Mouse (Mus musculus) embryonic facial prominence, embryonic 15.5 days (tissue): ENCODE measurements around the gene Prrc2a. TPM values are rescaled to one million over a fixed set of nuclear protein-coding genes. Genes with fewer than 3 reads are reported as not detected.

Source experiments
- ATAC-seq: fragments of 200-750 bp; cut with Nextera tagmentation; 2 replicates; pipeline ENCODE4 v1.8.0; 2017; ENCODE audit warnings: low read depth, moderate TSS enrichment; ENCODE audit not compliant: insufficient number of reproducible peaks, low FRiP score, low TSS enrichment
- H3K27ac ChIP-seq: fragments of 300-500 bp; sonication (generic); replicated peaks from 2 replicates; pipeline ENCODE4 v1.5.1; 2015; ENCODE audit warnings: mild to moderate bottlenecking, inconsistent platforms
- H3K27me3 ChIP-seq: fragments of 300-500 bp; sonication (generic); 2 replicates; pipeline ENCODE4 v1.6.1; 2015; ENCODE audit warnings: inconsistent platforms
- H3K36me3 ChIP-seq: fragments of 300-500 bp; sonication (generic); 2 replicates; pipeline ENCODE4 v1.6.1; 2015; ENCODE audit warnings: mild to moderate bottlenecking, inconsistent platforms
- H3K4me1 ChIP-seq: fragments of 300-500 bp; sonication (generic); 2 replicates; pipeline ENCODE4 v1.6.1; 2015; ENCODE audit warnings: inconsistent platforms
- H3K4me2 ChIP-seq: fragments of 300-500 bp; sonication (generic); replicated peaks from 2 replicates; pipeline ENCODE4 v1.6.1; 2015; ENCODE audit warnings: mild to moderate bottlenecking, inconsistent platforms
- H3K4me3 ChIP-seq: fragments of 300-500 bp; sonication (generic); replicated peaks from 2 replicates; pipeline ENCODE4 v1.5.1; 2015; ENCODE audit warnings: mild to moderate bottlenecking, inconsistent platforms
- H3K9ac ChIP-seq: fragments of 300-500 bp; sonication (generic); 2 replicates; pipeline ENCODE4 v1.6.1; 2015; ENCODE audit warnings: inconsistent platforms
- H3K9me3 ChIP-seq: fragments of 300-500 bp; sonication (generic); replicated peaks from 2 replicates; pipeline ENCODE4 v1.6.1; 2016; ENCODE audit warnings: inconsistent platforms
- WGBS: fragments of 180-500 bp; shearing (Covaris S2); methylation state at CpG from one replicate; pipeline ENCODE4 v1.1.7; 2015; 5-methylcytosine and 5-hydroxymethylcytosine counted together
- polyA plus RNA-seq: library from polyadenylated mRNA; unstranded; fragments of >200 nt; fragmentation: Nextera tagmentation; extraction: Ambion mirVana; gene quantifications from 2 replicates; pipeline ENCODE4 v1.2.1, GENCODE M21; 2015

The Prrc2a gene
- polyA plus RNA-seq, 1 experiment from 2014 or later = 198 TPM

DNA sequence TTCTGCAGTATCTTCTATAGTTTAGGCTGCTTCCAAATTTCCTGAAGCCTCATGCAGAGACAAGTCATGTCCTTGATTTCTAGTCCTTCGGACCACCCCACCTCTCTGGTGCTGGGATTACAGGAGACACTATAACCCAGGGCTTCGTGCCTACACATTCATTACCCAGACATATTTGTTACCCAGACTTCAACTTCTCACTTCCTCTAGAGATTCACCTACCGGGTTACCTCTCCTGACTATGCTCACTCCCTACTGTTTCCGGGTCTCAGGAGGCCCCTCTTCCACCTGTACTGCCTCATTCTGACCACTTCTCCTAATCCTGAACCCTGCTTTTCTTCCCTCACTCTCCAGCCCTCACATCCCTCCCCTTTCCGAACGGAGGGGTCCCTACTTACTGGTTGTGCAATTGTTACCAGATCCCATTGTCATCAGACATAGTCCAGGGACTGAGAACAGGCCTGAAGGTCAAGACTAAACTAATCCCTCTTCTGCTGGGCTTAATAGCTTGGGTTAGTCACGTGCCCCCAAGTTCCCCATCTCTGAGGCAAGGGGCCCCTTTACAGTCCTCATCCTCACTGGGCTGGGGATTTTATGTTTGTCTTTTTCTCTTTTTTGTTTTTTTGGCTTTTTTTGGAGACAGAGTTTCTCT is 23.4 kb upstream of the Prrc2a start, which contains the start of gene Lst1:
Gene Lst1 (minus strand): TSS at position 481 of the 652 bp plus-strand sequence.
- peaks cover 13% of the 10 kb centered on the region; the same call in 1 of the 2 replicates for H3K4me1 ChIP-seq
- H3K27ac ChIP-seq = no peak within 1 kb of the TSS
- H3K27me3 ChIP-seq = no peaks in the 10 kb centered on the region
- ATAC-seq = no peak
- H3K9me3 ChIP-seq = no peaks in the 10 kb centered on the region
- H3K36me3 ChIP-seq = no peaks in the 10 kb centered on the region
- no peak within 1 kb of the TSS for H3K4me3 ChIP-seq
- H3K4me2 ChIP-seq = no peak within 1 kb of the TSS
- no peak within 1 kb of the TSS for H3K9ac ChIP-seq
- WGBS = 75% methylated on average over 7 of the region's 7 CpGs

DNA sequence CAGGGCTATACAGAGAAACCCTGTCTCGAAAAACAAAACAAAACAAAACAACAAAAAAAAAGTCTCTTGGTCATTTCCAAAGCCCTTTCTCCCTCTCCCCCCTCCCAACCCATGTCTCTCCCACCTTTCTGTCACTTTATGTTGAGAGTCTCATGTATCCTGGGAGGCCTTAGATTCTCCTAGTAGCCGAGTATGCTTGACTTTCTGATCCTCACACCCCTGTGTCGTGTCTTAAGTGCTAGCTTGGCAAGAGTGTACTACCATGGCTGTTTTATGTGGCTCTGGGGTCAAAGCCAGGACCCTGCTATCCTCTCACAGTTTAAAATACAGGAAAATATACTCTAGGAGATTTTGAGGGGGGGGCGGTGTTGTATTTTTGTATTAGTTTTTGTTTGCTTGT is 22.6 kb upstream of the Prrc2a start:
- 67% methylated on average over 4 of the region's 4 CpGs for WGBS
- Histone ChIP-seq H3K4me1 (peaks cover 13% of the 10 kb centered on the region; the same call in 1 of the 2 replicates), H3K4me3 (no peak overlapping the region), H3K9ac (no peak overlapping the region), H3K27me3 (no peaks in the 10 kb centered on the region), H3K4me2 (no peak overlapping the region), H3K27ac (no peak overlapping the region), H3K9me3 (no peaks in the 10 kb centered on the region), H3K36me3 (no peaks in the 10 kb centered on the region)
- no peak for ATAC-seq

DNA sequence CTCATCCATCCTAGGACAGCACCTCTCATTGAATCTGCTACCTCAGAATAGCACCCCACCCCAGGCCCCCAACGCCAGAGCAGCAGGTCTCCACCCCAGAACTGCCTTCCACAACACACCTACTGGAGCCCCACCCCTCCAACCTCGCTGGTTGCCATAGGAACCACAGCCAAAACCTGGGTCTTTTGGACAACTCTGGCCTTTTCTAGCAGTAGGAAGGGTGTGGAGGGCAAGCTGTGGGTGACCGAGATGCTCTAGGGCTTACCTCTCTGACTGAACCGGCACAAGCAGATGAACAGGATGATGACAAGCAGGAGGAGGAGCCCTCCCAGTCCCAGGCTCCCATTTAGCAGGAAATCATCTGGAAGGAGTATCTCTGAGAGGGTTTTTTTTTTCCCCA is 22.0 kb upstream of the Prrc2a start:
- H3K4me3 ChIP-seq = peak overlapping the region; percentile 48
- under 1% methylated on average over 4 of the region's 4 CpGs for WGBS
- peak overlapping the region; percentile 78 for H3K27ac ChIP-seq
- no peaks in the 10 kb centered on the region for H3K36me3 ChIP-seq
- no peaks in the 10 kb centered on the region for H3K27me3 ChIP-seq
- ATAC-seq = 0 out of 2 replicates have a peak, but pooled peaks have one; percentile 9
- H3K4me2 ChIP-seq = peak overlapping the region; percentile 45
- peaks cover 13% of the 10 kb centered on the region; the same call in 1 of the 2 replicates for H3K4me1 ChIP-seq
- no peaks in the 10 kb centered on the region for H3K9me3 ChIP-seq
- no peak overlapping the region for H3K9ac ChIP-seq

DNA sequence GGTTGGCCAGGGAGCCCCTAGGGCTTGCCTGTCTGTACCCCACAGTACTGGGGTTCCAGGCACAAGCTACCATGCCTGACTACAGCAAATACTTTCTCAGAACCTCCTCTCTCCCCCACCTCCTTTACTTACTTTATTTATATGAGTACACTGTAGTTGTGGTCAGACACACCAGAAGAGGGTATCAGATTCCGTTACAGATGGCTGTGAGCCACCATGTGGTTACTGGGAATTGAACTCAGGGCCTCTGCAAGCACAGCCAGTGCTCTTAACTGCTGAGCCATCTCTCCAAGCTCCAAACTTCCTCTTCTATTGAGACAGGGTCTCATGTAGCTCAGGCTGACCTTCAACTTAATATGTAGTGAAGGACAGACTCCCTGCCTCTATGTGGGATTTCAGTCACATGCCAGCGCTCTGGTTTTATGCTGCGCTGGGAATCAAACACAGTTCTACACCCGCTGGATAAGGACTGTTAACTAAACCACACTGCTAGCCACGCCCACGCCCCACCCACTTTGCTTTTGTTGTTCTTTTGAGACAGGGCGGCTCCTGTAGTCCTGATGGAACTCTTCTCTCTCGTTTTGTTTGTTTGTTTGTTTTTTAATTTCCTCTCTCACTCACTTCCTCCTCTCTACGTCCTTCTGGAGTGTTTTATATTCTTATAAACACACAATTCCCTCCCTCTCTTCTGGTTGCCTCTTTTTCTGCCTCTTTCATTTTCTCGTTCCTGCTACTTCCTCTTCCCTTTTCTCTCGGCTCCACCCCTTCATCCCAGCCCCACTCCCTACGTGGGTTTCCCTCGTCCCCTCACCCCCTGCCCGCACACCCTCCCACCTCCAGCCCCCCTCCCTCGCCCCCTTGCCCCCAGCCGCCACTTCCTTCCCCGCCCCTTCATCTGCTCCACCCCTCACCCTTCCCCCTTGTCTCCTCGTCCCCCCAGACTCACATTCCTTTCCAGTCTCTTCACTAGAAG is 21.2 kb upstream of the Prrc2a start:
- no peaks in the 10 kb centered on the region for H3K36me3 ChIP-seq
- H3K4me3 ChIP-seq = peak overlapping the region; percentile 48
- H3K4me1 ChIP-seq = peaks cover 13% of the 10 kb centered on the region; the same call in 1 of the 2 replicates
- H3K4me2 ChIP-seq = peak overlapping the region; percentile 45
- H3K27me3 ChIP-seq = no peaks in the 10 kb centered on the region
- no peaks in the 10 kb centered on the region for H3K9me3 ChIP-seq
- WGBS = 1% methylated on average over 18 of the region's 18 CpGs
- peak overlapping the region; percentile 78 for H3K27ac ChIP-seq
- no peak overlapping the region for H3K9ac ChIP-seq
- ATAC-seq = peak; percentile 77

DNA sequence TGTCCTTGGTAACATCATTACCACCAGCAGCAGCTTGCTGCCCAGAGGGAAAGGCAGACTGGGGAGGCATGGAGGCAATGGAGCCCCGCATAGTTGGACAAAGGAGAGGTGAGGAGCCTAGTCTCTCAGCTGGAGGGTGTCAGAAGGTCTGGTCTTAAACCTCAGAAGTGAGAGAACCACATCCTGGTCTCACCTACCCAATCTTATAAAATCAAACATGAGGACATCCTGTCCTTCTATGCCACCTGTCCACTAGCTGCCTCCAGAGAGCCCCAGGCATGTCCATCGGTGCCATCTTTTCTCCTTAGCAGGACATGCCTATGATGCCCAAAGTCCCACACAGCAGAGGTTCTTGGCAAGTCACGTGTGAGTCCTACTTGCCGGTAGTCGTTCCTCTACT is 15.4 kb upstream of the Prrc2a start:
- Histone ChIP-seq H3K4me1 (no peaks in the 10 kb centered on the region), H3K4me3 (no peak overlapping the region), H3K36me3 (no peaks in the 10 kb centered on the region), H3K9me3 (no peaks in the 10 kb centered on the region), H3K4me2 (no peak overlapping the region), H3K27me3 (no peaks in the 10 kb centered on the region), H3K27ac (no peak overlapping the region), H3K9ac (no peak overlapping the region)
- WGBS = 75% methylated on average over 5 of the region's 5 CpGs
- no peak for ATAC-seq

DNA sequence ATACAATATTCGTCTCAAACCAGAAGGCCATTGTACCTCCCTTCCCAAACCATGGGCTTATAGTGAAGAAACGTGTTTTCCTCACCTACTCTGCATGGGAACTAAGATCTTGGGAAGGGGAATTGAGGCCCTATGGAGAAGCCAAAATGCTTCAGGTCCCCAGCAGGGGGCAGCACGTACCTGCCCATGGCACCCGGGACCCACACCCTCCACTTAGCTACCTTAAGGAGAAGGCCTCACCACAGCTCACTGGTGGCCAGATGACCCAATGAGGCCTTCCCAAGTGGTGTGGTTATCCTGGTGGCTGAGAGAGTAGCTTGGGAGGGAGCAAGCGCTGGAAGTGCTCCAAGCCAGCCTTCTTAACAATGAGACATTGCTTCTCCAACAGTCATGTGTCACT is 13.8 kb upstream of the Prrc2a start:
- H3K9me3 ChIP-seq = no peaks in the 10 kb centered on the region
- H3K4me1 ChIP-seq = peaks cover 10% of the 10 kb centered on the region
- H3K9ac ChIP-seq = no peak overlapping the region
- 10% methylated on average over 5 of the region's 5 CpGs for WGBS
- H3K4me3 ChIP-seq = no peak overlapping the region
- no peaks in the 10 kb centered on the region for H3K36me3 ChIP-seq
- H3K27me3 ChIP-seq = no peaks in the 10 kb centered on the region
- peak; percentile 39; the same call in 1 of the 2 replicates for ATAC-seq
- no peak overlapping the region for H3K27ac ChIP-seq
- H3K4me2 ChIP-seq = no peak overlapping the region

DNA sequence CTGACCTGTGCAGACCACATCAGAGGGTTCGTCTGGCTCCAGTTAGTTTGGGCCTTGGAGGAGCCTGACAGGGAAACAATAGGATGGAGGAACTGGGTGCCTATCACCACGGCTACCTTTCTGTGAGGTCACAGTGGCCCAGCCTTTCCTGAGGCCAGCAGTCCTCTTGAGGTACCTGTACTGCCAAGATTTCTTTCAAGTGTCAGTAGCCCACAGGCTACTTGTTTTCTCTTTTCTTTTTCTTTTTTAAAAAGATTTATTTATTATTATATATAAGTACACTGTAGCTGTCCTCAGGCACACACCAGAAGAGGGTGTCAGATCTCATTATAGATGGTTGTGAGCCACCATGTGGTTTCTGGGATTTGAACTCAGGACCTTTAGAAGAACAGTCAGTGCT is 11.3 kb upstream of the Prrc2a start, which contains the start of gene Aif1:
Gene Aif1 (minus strand): TSS at position 101 of the 400 bp plus-strand sequence.
- H3K27me3 ChIP-seq = no peaks in the 10 kb centered on the region
- H3K27ac ChIP-seq = no peak within 1 kb of the TSS
- H3K9me3 ChIP-seq = no peaks in the 10 kb centered on the region
- H3K9ac ChIP-seq = no peak within 1 kb of the TSS
- no peak within 1 kb of the TSS for H3K4me3 ChIP-seq
- no peaks in the 10 kb centered on the region for H3K36me3 ChIP-seq
- 47% methylated on average over 2 of the region's 2 CpGs for whole genome bisulfite sequencing
- no peak for ATAC-seq
- no peak within 1 kb of the TSS for H3K4me2 ChIP-seq
- H3K4me1 ChIP-seq = peaks cover 18% of the 10 kb centered on the region

DNA sequence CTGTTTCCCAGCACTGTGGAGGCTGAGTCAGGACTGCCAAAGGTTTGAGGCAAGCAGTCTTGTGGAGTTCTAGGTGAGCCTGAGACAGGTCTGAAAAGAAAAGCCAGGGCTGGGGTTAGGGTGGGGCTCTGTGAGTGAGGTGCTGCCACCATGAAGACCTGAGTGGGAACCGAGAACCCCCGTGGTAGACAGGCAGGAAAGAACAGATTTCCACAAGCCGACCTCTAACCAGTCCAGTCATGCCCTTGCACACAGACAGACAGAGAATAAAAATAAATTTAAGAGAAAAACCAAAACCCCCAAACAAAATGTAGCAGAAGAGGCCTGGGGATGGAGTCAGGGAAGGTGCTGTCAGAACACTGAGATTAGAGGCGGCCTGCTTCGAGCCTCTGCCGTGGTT is 10.7 kb upstream of the Prrc2a start:
- no peak for ATAC-seq
- Histone ChIP-seq H3K4me1 (peaks cover 18% of the 10 kb centered on the region), H3K36me3 (no peaks in the 10 kb centered on the region), H3K27me3 (no peaks in the 10 kb centered on the region), H3K4me3 (no peak overlapping the region), H3K4me2 (no peak overlapping the region), H3K27ac (no peak overlapping the region), H3K9me3 (no peaks in the 10 kb centered on the region), H3K9ac (no peak overlapping the region)
- 61% methylated on average over 6 of the region's 6 CpGs for WGBS

DNA sequence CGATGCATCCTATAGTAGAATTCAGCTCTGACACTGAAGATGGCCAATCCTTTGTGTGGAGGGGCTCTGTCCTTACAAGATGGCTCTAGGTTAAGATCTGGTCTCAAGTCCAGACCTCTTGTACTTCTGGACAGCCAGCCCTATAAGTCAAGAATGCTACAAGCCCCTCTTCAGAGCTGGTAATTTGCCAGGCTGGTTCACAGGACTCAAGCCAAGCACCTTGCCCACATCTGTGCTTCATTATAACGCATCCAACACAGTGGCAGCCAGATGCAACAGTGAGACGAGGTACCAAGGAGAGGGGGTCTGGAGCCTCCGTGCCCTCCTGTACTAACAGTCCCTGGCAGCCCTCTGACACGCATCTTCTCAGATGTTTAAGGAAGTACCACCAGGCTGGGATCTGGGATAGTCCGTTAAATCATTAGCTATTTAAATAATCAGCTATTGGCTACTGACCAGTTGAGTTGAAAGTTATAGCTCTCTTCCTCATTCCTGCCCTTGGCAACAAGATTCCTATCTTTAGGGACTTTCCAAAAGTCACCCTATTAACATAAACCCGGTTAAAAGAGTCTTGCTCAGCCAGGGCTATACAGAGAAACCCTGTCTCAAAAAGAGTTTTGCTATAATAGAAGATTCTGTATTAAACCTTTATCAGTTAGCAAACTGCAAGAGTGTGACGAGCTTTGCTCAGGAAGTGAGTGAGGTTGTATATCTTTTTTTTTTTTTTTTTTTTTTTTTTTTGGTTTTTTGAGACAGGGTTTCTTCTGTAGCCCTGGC is 9.7 kb upstream of the Prrc2a start:
- H3K36me3 ChIP-seq = no peaks in the 10 kb centered on the region
- no peak overlapping the region for H3K4me2 ChIP-seq
- WGBS = 52% methylated on average over 8 of the region's 8 CpGs
- H3K27ac ChIP-seq = 0 out of 2 replicates have a peak overlapping the region, but pooled peaks have one; percentile 22
- H3K9ac ChIP-seq = no peak overlapping the region
- ATAC-seq = no peak
- no peak overlapping the region for H3K4me3 ChIP-seq
- H3K4me1 ChIP-seq = peaks cover 18% of the 10 kb centered on the region
- no peaks in the 10 kb centered on the region for H3K9me3 ChIP-seq
- no peaks in the 10 kb centered on the region for H3K27me3 ChIP-seq

DNA sequence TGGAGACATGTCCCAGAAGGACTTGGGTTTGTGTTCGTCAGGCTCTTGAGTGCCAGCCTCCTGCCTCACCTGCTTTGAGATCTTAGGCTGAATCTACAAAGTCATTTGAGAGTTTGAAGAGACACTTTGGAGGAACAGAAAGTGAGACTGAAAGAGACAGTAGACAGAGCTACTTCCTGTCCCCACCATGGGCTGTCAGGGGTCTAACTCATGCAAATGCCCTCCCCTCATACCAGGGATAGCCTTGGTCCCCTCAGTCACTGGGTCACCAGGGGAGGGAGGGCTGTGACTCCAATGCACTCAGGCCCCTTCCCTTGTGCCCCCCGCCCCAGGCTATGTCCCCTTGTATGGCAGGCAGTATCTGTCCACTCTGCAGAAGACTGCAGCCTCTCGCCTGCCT is 8.6 kb upstream of the Prrc2a start:
- no peaks in the 10 kb centered on the region for H3K27me3 ChIP-seq
- H3K4me1 ChIP-seq = peaks cover 18% of the 10 kb centered on the region
- no peaks in the 10 kb centered on the region for H3K9me3 ChIP-seq
- H3K4me2 ChIP-seq = no peak overlapping the region
- WGBS = 67% methylated on average over 3 of the region's 3 CpGs
- H3K36me3 ChIP-seq = no peaks in the 10 kb centered on the region
- H3K27ac ChIP-seq = peak overlapping the region; percentile 72
- H3K4me3 ChIP-seq = no peak overlapping the region
- H3K9ac ChIP-seq = no peak overlapping the region
- no peak for ATAC-seq
